Mouse (Mus musculus) megakaryocyte-erythroid progenitor cell, adult 5-6 weeks (primary cell): Measurements from ENCODE around the gene Gsta4. TPM values are rescaled to one million over a fixed set of nuclear protein-coding genes. Genes with fewer than 3 reads are reported as not detected.
"Not testable (repeated sequence)": the region's sequence is repeated elsewhere in the genome, so short reads cannot be mapped to it uniquely, and the experiment has no call there.

Source experiments
- ATAC-seq: replicated peaks from 2 replicates; pipeline ENCODE4 v1.8.0; 2016; ENCODE audit warnings: mild to moderate bottlenecking, inconsistent platforms; ENCODE audit not compliant: severe bottlenecking, poor library complexity, low FRiP score, low TSS enrichment
- total RNA-seq, 2 experiments: library from RNA; stranded (forward) in 1 of 2; stranded (reverse) in 1 of 2; fragments of 200-1000, 215-1000 nt in 1 of 2; fragments of >200 nt in 1 of 2; fragmentation: Nextera tagmentation in 1 of 2; gene quantifications; 2 replicates each; pipeline ENCODE4 v1.2.3; 2014 to 2017

The Gsta4 gene
- total RNA-seq (2014; fragmentation: Nextera tagmentation) (6.5 and 8.4 TPM in 2 replicates), total RNA-seq (2017) (11.5 and 13.0 TPM in 2 replicates)

- ATAC-seq: not testable (repeated sequence)
Measured at GRCm38 (mm10) chr9:78182474-78182873, at the start of gene Gsta4. Gsta4 (plus strand) TSS chr9:78182774.

- ATAC-seq: no peak
Measured at GRCm38 (mm10) chr9:78135658-78136057, 46.9 kb upstream of the Gsta4 start.

- no peak for ATAC-seq
Measured at GRCm38 (mm10) chr9:78138044-78138676, 44.4 kb upstream of the Gsta4 start.

- ATAC-seq: no peak
Measured at GRCm38 (mm10) chr9:78139463-78139862, 43.1 kb upstream of the Gsta4 start.

- ATAC-seq: no peak
Measured at GRCm38 (mm10) chr9:78146099-78146498, 36.5 kb upstream of the Gsta4 start.

- no peak for ATAC-seq
Measured at GRCm38 (mm10) chr9:78146627-78147026, 35.9 kb upstream of the Gsta4 start.

GRCm38 (mm10) chr9:78148149-78148548, 34.4 kb upstream of the Gsta4 start:
- no peak for ATAC-seq

- 0 out of 2 replicates have a peak, but pooled peaks have one; percentile 25 for ATAC-seq
Measured at GRCm38 (mm10) chr9:78149770-78150169, 32.8 kb upstream of the Gsta4 start.

GRCm38 (mm10) chr9:78154211-78154977, 28.2 kb upstream of the Gsta4 start:
- no peak for ATAC-seq

- no peak for ATAC-seq
Measured at GRCm38 (mm10) chr9:78157221-78157620, 25.4 kb upstream of the Gsta4 start.

GRCm38 (mm10) chr9:78163291-78163690, 19.3 kb upstream of the Gsta4 start:
- ATAC-seq: no peak

GRCm38 (mm10) chr9:78164741-78165140, 17.8 kb upstream of the Gsta4 start:
- ATAC-seq: no peak

- no peak for ATAC-seq
Measured at GRCm38 (mm10) chr9:78165454-78165853, 17.1 kb upstream of the Gsta4 start.

- peak; percentile 83 for ATAC-seq
Measured at GRCm38 (mm10) chr9:78166694-78167452, 15.7 kb upstream of the Gsta4 start.

- ATAC-seq: no peak
Measured at GRCm38 (mm10) chr9:78167453-78167969, 15.1 kb upstream of the Gsta4 start.

- peak; percentile 46; the same call in 1 of the 2 replicates for ATAC-seq
Measured at GRCm38 (mm10) chr9:78168864-78169263, 13.7 kb upstream of the Gsta4 start.

- no peak for ATAC-seq
Measured at GRCm38 (mm10) chr9:78174016-78174415, 8.6 kb upstream of the Gsta4 start.

- not testable (repeated sequence) for ATAC-seq
Measured at GRCm38 (mm10) chr9:78174925-78175276, 7.7 kb upstream of the Gsta4 start.

- peak; percentile 96 for ATAC-seq
Measured at GRCm38 (mm10) chr9:78175277-78176200, 7.0 kb upstream of the Gsta4 start.
